Mouse (Mus musculus) kidney, postnatal 0 days (tissue): ENCODE measurements around the gene Rps3. TPM values are rescaled to one million over a fixed set of nuclear protein-coding genes. Genes with fewer than 3 reads are reported as not detected.

Experiments
- ATAC-seq: fragments of 200-750 bp; cut with Nextera tagmentation; replicated peaks from 2 replicates; pipeline ENCODE4 v1.8.0; 2017; ENCODE audit warnings: low read depth, moderate number of reproducible peaks, moderate TSS enrichment, moderate library complexity; ENCODE audit not compliant: low FRiP score
- DNase-seq: peaks from one replicate; pipeline ENCODE4 v3.0.0-alpha.2; 2016; ENCODE audit warnings: low spot score
- H3K27ac ChIP-seq: fragments of 300-500 bp; sonication (generic); 2 replicates; pipeline ENCODE4 v1.5.1; 2014; ENCODE audit warnings: mild to moderate bottlenecking
- H3K27me3 ChIP-seq: fragments of 300-500 bp; sonication (generic); 2 replicates; pipeline ENCODE4 v1.6.1; 2014; ENCODE audit warnings: low read length, mixed read lengths; ENCODE audit not compliant: insufficient read depth
- H3K36me3 ChIP-seq: fragments of 300-500 bp; sonication (generic); 2 replicates; pipeline ENCODE4 v1.6.1; 2014; ENCODE audit warnings: low read length, mixed read lengths; ENCODE audit not compliant: insufficient read depth
- H3K4me1 ChIP-seq: fragments of 300-500 bp; sonication (generic); replicated peaks from 2 replicates; pipeline ENCODE4 v1.6.1; 2014; ENCODE audit warnings: antibody characterized with exemption, low read length, mixed read lengths; ENCODE audit not compliant: insufficient read depth
- H3K4me2 ChIP-seq: fragments of 300-500 bp; sonication (generic); 2 replicates; pipeline ENCODE4 v1.6.1; 2014; ENCODE audit warnings: mild to moderate bottlenecking, low read length, moderate library complexity, mixed read lengths
- H3K4me3 ChIP-seq: fragments of 300-500 bp; sonication (generic); replicated peaks from 2 replicates; pipeline ENCODE4 v1.5.1; 2014; ENCODE audit warnings: low read depth, low read length
- H3K9ac ChIP-seq: fragments of 300-500 bp; sonication (generic); 2 replicates; pipeline ENCODE4 v1.6.1; 2014; ENCODE audit warnings: low read depth, low read length
- H3K9me3 ChIP-seq: fragments of 300-500 bp; sonication (generic); replicated peaks from 2 replicates; pipeline ENCODE4 v1.6.1; 2016; ENCODE audit warnings: low read length, inconsistent platforms, mixed read lengths
- CTCF ChIP-seq: IDR thresholded peaks from 2 replicates; pipeline ENCODE4 v1.5.1; 2016; ENCODE audit warnings: antibody characterized with exemption, low read depth, mild to moderate bottlenecking, moderate library complexity
- WGBS: fragments of 180-500 bp; shearing (Covaris S2); extraction: QIAGEN DNeasy Blood & Tissue Kit; methylation state at CpG from one replicate; pipeline ENCODE4 v1.1.7; 2014; 5-methylcytosine and 5-hydroxymethylcytosine counted together
- polyA plus RNA-seq: library from polyadenylated mRNA; unstranded; fragments of >200 nt; fragmentation: Nextera tagmentation; extraction: Ambion mirVana; gene quantifications from 2 replicates; pipeline ENCODE4 v1.2.1, GENCODE M21; 2015

Gene Rps3
- polyA plus RNA-seq, 1 experiment from 2014 or later: 942 TPM

DNA sequence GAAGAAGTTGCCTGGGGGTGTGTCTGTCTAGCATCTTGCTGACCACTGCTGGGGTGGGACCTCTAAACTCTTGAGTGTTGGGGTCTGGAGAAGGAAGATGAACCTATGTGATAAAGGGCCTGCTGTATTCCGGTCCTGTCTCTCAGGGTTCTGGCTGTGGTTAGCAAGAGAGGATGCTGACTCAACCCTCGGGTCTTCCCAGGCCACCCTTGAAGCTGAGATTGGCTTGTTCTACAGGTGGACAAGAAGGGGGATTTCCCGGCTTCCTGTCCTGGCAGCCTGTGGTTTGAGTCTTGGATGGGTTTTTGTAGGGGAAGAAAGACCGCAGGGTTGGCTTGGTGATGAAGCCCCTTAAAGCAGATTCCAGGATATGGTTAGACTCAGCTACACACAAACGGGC, 54.7 kb downstream of the Rps3 start:
- no peaks in the 10 kb centered on the region for H3K4me1 ChIP-seq
- no peak overlapping the region for H3K4me3 ChIP-seq
- DNase-seq (no peak), ATAC-seq (no peak)
- H3K27me3 ChIP-seq: no peaks in the 10 kb centered on the region
- no peak overlapping the region for H3K9ac ChIP-seq
- H3K36me3 ChIP-seq: no peaks in the 10 kb centered on the region
- no peak for TF ChIP-seq CTCF
- no peaks in the 10 kb centered on the region for H3K9me3 ChIP-seq
- H3K27ac ChIP-seq: no peak overlapping the region
- 81% methylated on average over 5 of the region's 5 CpGs for WGBS
- no peak overlapping the region for H3K4me2 ChIP-seq

DNA sequence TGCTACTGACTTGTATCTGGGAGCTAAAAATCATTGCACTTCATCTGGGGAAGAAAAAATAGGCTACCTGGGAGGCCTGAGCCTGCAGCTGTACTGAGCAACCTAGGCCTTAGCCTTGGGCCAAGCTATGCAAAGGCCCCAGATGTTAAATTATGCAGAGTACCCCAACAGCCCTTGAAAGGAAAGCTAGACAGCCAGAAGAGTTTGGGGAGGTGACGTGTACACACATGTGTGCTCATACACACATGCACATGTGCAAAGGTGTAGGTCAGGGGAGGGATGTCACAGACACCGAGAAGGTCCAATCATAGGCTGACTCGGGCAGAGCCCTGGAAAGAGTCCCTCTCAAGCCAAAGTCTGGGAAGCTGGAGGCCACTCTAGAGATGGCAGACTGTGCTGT, 55.6 kb downstream of the Rps3 start:
- Histone ChIP-seq H3K9ac (no peak overlapping the region), H3K4me3 (no peak overlapping the region), H3K4me1 (no peaks in the 10 kb centered on the region), H3K27ac (no peak overlapping the region), H3K36me3 (no peaks in the 10 kb centered on the region), H3K27me3 (no peaks in the 10 kb centered on the region), H3K4me2 (no peak overlapping the region), H3K9me3 (no peaks in the 10 kb centered on the region)
- WGBS: 89% methylated on average over 3 of the region's 3 CpGs
- DNase-seq: no peak
- ATAC-seq: no peak
- TF ChIP-seq CTCF: no peak

Other genes with a start within 250 kb of the Rps3 start
- 18.3 and 21.8 TPM in 2 replicates for gene Mogat2, start 245.1 kb downstream of the Rps3 start, polyA plus RNA-seq
- gene Map6, start 216.3 kb downstream of the Rps3 start, polyA plus RNA-seq: 1.7 and 1.8 TPM in 2 replicates
- gene Serpinh1, start 130.5 kb downstream of the Rps3 start, polyA plus RNA-seq: 819 and 983 TPM in 2 replicates
- 11.8 and 13.5 TPM in 2 replicates for gene Gdpd5, start 102.3 kb downstream of the Rps3 start, polyA plus RNA-seq
- 0.97 and 1.3 TPM in 2 replicates for gene Klhl35, start 17.7 kb downstream of the Rps3 start, polyA plus RNA-seq
- 6.6 and 7.6 TPM in 2 replicates for gene Arrb1, start 51.7 kb upstream of the Rps3 start, polyA plus RNA-seq
- 0.51 and 0.63 TPM in 2 replicates for gene Tpbgl, start 143.4 kb upstream of the Rps3 start, polyA plus RNA-seq
- 4.0 and 4.3 TPM in 2 replicates for gene Slco2b1, start 227.6 kb upstream of the Rps3 start, polyA plus RNA-seq
- not detected in 2 replicates for gene Olfr520, start 246.5 kb upstream of the Rps3 start, polyA plus RNA-seq